Mouse (Mus musculus): ENCODE data around the gene Atp2b2. TPM values are rescaled to one million over a fixed set of nuclear protein-coding genes. Genes with fewer than 3 reads are reported as not detected.

Gene Atp2b2
- polyA plus RNA-seq, 1 experiment from 2014 or later, result 22.0 TPM

DNA sequence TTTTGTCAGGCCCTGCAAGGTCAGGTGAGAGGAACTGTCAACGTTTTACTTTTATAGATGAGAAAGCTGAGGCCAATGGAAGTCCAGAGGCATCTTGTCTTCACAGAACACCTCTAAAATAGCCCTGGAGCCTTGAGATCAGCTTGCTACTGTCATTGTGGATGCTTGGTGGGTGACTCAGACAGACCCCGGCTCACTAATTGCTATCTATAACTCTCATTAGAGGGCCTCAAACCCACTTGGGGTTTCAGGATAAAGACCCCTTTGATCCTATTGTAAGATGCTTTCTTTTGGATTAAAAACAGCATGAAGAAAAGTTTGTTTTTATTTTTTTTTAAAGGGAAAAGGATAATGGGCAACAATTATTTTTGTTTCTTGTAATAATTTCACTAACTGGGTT lies 243.5 kb downstream of the Atp2b2 start:
- 23% methylated on average over 2 of the region's 2 CpGs for WGBS
- no peaks in the 10 kb centered on the region; the same call in 1 of the 2 replicates for H3K27me3 ChIP-seq
- no peaks in the 10 kb centered on the region for H3K9me3 ChIP-seq
- no peak overlapping the region for H3K4me3 ChIP-seq
- no peak overlapping the region for H3K4me2 ChIP-seq
- peaks cover 24% of the 10 kb centered on the region for H3K36me3 ChIP-seq
- peaks cover 55% of the 10 kb centered on the region for H3K4me1 ChIP-seq (replicated peaks)
- H3K9ac ChIP-seq, result no peak overlapping the region
- peak overlapping the region; percentile 76 for H3K27ac ChIP-seq (replicated peaks)
- no peak for ATAC-seq (ENCODE audit: low read depth)

GRCm38 (mm10) chr6:113795241-113795702 lies 247.1 kb downstream of the Atp2b2 start:
- peak; percentile 76 for ATAC-seq (ENCODE audit: low read depth)

GRCm38 (mm10) chr6:113792368-113792767 lies 250.0 kb downstream of the Atp2b2 start:
- no peak overlapping the region for H3K4me2 ChIP-seq
- H3K4me3 ChIP-seq, result no peak overlapping the region
- no peak overlapping the region for H3K9ac ChIP-seq
- no peaks in the 10 kb centered on the region; the same call in 1 of the 2 replicates for H3K27me3 ChIP-seq
- no peak overlapping the region for H3K27ac ChIP-seq (replicated peaks)
- ATAC-seq (ENCODE audit: low read depth), result no peak
- H3K36me3 ChIP-seq, result peaks cover 32% of the 10 kb centered on the region
- no peaks in the 10 kb centered on the region for H3K9me3 ChIP-seq
- WGBS, result 80% methylated on average over 5 of the region's 5 CpGs
- H3K4me1 ChIP-seq (replicated peaks), result peaks cover 33% of the 10 kb centered on the region

More at GRCm38 (mm10) chr6:113795241-113795702, 247.1 kb downstream of the Atp2b2 start:
- Histone ChIP-seq H3K9me3 (no peaks in the 10 kb centered on the region), H3K27ac (replicated peaks) (peak overlapping the region; percentile 80), H3K9ac (no peak overlapping the region), H3K27me3 (no peaks in the 10 kb centered on the region; the same call in 1 of the 2 replicates), H3K4me3 (no peak overlapping the region), H3K4me1 (replicated peaks) (peaks cover 49% of the 10 kb centered on the region), H3K4me2 (no peak overlapping the region), H3K36me3 (peaks cover 20% of the 10 kb centered on the region; the same call in 1 of the 2 replicates)
- 3% methylated on average over 4 of the region's 4 CpGs for WGBS

GRCm38 (mm10) chr6:113791012-113791411 lies 251.4 kb downstream of the Atp2b2 start:
- H3K27ac ChIP-seq (replicated peaks), result no peak overlapping the region
- peaks cover 32% of the 10 kb centered on the region for H3K36me3 ChIP-seq
- H3K4me2 ChIP-seq, result no peak overlapping the region
- ATAC-seq (ENCODE audit: low read depth), result no peak
- H3K9ac ChIP-seq, result no peak overlapping the region
- no peak overlapping the region for H3K4me3 ChIP-seq
- 84% methylated on average over 8 of the region's 8 CpGs for WGBS
- no peaks in the 10 kb centered on the region for H3K9me3 ChIP-seq
- H3K27me3 ChIP-seq, result no peaks in the 10 kb centered on the region
- peaks cover 31% of the 10 kb centered on the region for H3K4me1 ChIP-seq (replicated peaks)

GRCm38 (mm10) chr6:113787459-113787968 lies 254.9 kb downstream of the Atp2b2 start:
- ATAC-seq (ENCODE audit: low read depth), result no peak
- H3K27ac ChIP-seq (replicated peaks), result peak overlapping the region; percentile 42; the same call in 1 of the 2 replicates
- H3K4me1 ChIP-seq (replicated peaks), result peaks cover 14% of the 10 kb centered on the region
- H3K9me3 ChIP-seq, result no peaks in the 10 kb centered on the region
- no peak overlapping the region for H3K9ac ChIP-seq
- no peak overlapping the region for H3K4me2 ChIP-seq
- no peaks in the 10 kb centered on the region for H3K27me3 ChIP-seq
- no peak overlapping the region for H3K4me3 ChIP-seq
- whole genome bisulfite sequencing, result 46% methylated on average over 6 of the region's 6 CpGs
- peaks cover 33% of the 10 kb centered on the region for H3K36me3 ChIP-seq

- Histone ChIP-seq H3K27ac (replicated peaks) (no peak overlapping the region), H3K4me2 (no peak overlapping the region), H3K4me3 (no peak overlapping the region), H3K27me3 (no peaks in the 10 kb centered on the region), H3K9me3 (no peaks in the 10 kb centered on the region), H3K9ac (no peak overlapping the region), H3K36me3 (peaks cover 42% of the 10 kb centered on the region), H3K4me1 (replicated peaks) (peaks cover 14% of the 10 kb centered on the region)
- ATAC-seq (ENCODE audit: low read depth), result no peak
- WGBS, result 84% methylated on average over 7 of the region's 7 CpGs
Observed at GRCm38 (mm10) chr6:113785658-113786057, 256.8 kb downstream of the Atp2b2 start.

DNA sequence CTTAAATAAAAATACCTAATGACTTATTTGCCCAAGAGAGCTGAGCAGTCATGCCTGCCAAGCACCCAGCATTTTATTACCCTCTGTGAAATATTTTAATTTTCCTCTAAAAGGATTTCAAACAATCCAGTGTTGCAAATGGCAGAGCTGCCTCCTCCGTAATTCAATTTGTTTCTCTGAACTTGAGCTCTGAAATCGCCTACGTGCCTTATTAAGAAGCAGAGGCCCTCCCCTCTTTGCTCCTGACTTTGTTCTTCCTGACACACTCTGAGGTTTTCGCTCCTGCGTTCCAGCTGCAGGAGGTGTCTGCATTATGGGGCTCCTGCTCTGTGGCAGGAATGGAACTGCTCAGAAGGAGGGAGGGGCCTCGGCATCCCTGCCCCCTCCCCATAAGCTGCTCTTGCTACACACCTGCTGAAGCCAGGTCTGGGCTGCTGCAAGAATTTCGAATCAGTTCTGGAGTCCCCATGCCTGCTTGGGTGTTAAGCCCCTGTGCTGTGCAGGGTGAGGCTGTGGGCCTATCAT lies 264.1 kb downstream of the Atp2b2 start:
- no peak overlapping the region for H3K9ac ChIP-seq
- no peaks in the 10 kb centered on the region for H3K27me3 ChIP-seq
- peaks cover 40% of the 10 kb centered on the region for H3K36me3 ChIP-seq
- H3K4me1 ChIP-seq (replicated peaks), result 0 out of 2 replicates have a peak, but pooled peaks cover 7% of the 10 kb centered on the region
- no peaks in the 10 kb centered on the region for H3K9me3 ChIP-seq
- no peak for ATAC-seq (ENCODE audit: low read depth)
- no peak overlapping the region for H3K4me3 ChIP-seq
- H3K4me2 ChIP-seq, result no peak overlapping the region
- peak overlapping the region; percentile 33 for H3K27ac ChIP-seq (replicated peaks)
- WGBS, result 58% methylated on average over 7 of the region's 7 CpGs

DNA sequence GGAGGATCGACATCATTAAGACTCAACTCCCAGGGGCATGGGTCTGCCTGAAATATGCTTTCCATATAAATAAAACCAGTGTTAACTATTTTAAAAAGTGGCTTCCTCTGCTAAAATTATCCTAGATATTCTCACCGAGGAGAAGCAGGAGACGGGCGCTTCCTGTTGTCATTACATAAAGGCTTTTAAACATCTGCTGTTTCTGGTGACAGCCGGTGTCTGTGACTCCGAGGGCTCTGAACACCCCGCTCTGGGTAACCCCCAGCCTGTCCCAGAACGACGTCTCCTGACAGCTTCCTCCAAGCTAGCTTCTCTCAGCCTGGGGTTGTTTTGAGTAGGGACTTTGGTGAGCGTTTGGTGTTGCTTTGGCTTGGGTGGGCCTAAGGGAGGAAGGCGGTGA lies 273.6 kb downstream of the Atp2b2 start:
- no peak overlapping the region for H3K4me3 ChIP-seq
- no peak overlapping the region for H3K9ac ChIP-seq
- H3K27me3 ChIP-seq, result no peaks in the 10 kb centered on the region
- no peak overlapping the region for H3K4me2 ChIP-seq
- H3K9me3 ChIP-seq, result no peaks in the 10 kb centered on the region
- H3K27ac ChIP-seq (replicated peaks), result no peak overlapping the region
- ATAC-seq (ENCODE audit: low read depth), result no peak
- WGBS, result 64% methylated on average over 11 of the region's 11 CpGs
- H3K36me3 ChIP-seq, result peaks cover 37% of the 10 kb centered on the region
- H3K4me1 ChIP-seq (replicated peaks), result no peaks in the 10 kb centered on the region

- WGBS, result 28% methylated on average over 7 of the region's 7 CpGs
- H3K4me1 ChIP-seq (replicated peaks), result no peaks in the 10 kb centered on the region
- H3K4me2 ChIP-seq, result no peak overlapping the region
- H3K4me3 ChIP-seq, result no peak overlapping the region
- ATAC-seq (ENCODE audit: low read depth), result peak; percentile 40; the same call in 1 of the 2 replicates
- peaks cover 10% of the 10 kb centered on the region; the same call in 1 of the 2 replicates for H3K27me3 ChIP-seq
- H3K27ac ChIP-seq (replicated peaks), result no peak overlapping the region
- no peak overlapping the region for H3K9ac ChIP-seq
- H3K9me3 ChIP-seq, result no peaks in the 10 kb centered on the region
- peaks cover 64% of the 10 kb centered on the region for H3K36me3 ChIP-seq
Observed at GRCm38 (mm10) chr6:113761644-113762043, 280.8 kb downstream of the Atp2b2 start.

DNA sequence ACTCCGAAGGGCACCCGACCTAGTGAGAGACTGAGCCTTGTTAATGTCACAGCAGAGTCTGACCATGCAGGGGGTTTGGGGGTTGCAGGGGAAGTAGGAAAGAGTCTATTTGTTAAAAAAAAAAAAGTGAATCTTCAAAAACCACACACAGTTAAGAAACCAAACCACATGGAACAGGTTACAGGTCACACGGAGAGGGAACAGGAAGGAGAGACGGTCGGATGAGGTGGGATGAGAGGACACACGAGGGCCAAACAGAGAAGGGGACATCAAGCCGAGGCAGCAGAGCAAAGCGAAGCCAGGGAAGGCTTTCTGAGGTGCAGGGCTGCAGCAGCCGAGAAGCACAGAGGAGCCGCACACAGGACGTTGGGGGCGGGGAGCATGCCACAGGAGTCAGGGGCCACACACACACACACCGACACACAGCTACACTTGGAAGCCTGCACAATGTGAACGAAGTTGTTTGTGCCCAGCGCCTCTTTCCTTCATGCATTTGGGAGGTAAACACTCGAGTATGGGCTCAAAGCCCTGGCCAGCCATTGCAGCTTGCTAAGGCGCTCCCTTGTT lies 293.2 kb downstream of the Atp2b2 start:
- 62% methylated on average over 17 of the region's 17 CpGs for WGBS

GRCm38 (mm10) chr6:113748351-113748750 lies 294.1 kb downstream of the Atp2b2 start:
- Histone ChIP-seq H3K4me3 (no peak overlapping the region), H3K9ac (no peak overlapping the region), H3K36me3 (peaks cover 37% of the 10 kb centered on the region), H3K27ac (replicated peaks) (no peak overlapping the region), H3K27me3 (peaks cover 17% of the 10 kb centered on the region), H3K9me3 (no peaks in the 10 kb centered on the region), H3K4me2 (0 out of 2 replicates have a peak overlapping the region, but pooled peaks have one; percentile 1), H3K4me1 (replicated peaks) (no peaks in the 10 kb centered on the region)
- WGBS, result 34% methylated on average over 26 of the region's 26 CpGs
- ATAC-seq (ENCODE audit: low read depth), result no peak

More for the DNA sequence above, 293.2 kb downstream of the Atp2b2 start:
- ATAC-seq (ENCODE audit: low read depth), result no peak
- H3K36me3 ChIP-seq, result peaks cover 46% of the 10 kb centered on the region
- no peak overlapping the region for H3K4me2 ChIP-seq
- H3K4me3 ChIP-seq, result no peak overlapping the region
- no peaks in the 10 kb centered on the region for H3K9me3 ChIP-seq
- no peak overlapping the region for H3K27ac ChIP-seq (replicated peaks)
- H3K9ac ChIP-seq, result no peak overlapping the region
- no peaks in the 10 kb centered on the region for H3K4me1 ChIP-seq (replicated peaks)
- peaks cover 17% of the 10 kb centered on the region for H3K27me3 ChIP-seq

DNA sequence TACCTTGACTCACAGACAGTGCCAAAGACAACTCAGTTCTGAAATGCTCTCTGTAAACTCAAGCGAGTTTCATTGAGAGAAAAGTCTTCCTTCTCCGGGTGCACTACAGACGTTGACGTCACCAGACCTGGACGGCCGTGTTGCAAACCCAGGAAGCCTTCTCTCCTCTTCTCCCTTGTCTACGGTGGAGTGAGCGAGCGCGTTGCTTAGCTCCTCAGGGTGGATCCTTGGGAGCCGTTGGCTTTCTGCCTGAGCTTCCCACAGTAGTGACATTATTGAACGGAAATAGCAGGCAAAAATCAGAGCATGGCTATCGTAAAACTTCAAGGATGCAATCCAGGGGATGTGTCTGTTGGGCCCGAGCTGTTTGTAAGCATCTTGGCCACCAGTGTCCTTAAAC lies 295.1 kb downstream of the Atp2b2 start:
- ATAC-seq (ENCODE audit: low read depth), result no peak
- H3K9ac ChIP-seq, result no peak overlapping the region
- no peak overlapping the region for H3K4me3 ChIP-seq
- H3K4me1 ChIP-seq (replicated peaks), result no peaks in the 10 kb centered on the region
- no peak overlapping the region for H3K4me2 ChIP-seq
- H3K36me3 ChIP-seq, result peaks cover 28% of the 10 kb centered on the region
- H3K9me3 ChIP-seq, result no peaks in the 10 kb centered on the region
- H3K27ac ChIP-seq (replicated peaks), result no peak overlapping the region
- H3K27me3 ChIP-seq, result peaks cover 17% of the 10 kb centered on the region
- 87% methylated on average over 14 of the region's 14 CpGs for WGBS

All from neural tube, embryonic 13.5 days (tissue).